Mouse (Mus musculus) MEL-GATA-1-ER (cell line): ENCODE measurements around the gene Ptprn2.

ENCODE experiments used
- DNase-seq: peaks from one replicate; pipeline ENCODE4 v3.0.0-alpha.2; 2012; ENCODE audit warnings: low read depth; ENCODE audit errors: extremely low read depth

The Ptprn2 gene

GRCm38 (mm10) chr12:116873866-116874585, 388.5 kb downstream of the Ptprn2 start:
- DNase-seq = no peak

- no peak for DNase-seq
Measured at GRCm38 (mm10) chr12:116887496-116888281, 402.2 kb downstream of the Ptprn2 start.

DNA sequence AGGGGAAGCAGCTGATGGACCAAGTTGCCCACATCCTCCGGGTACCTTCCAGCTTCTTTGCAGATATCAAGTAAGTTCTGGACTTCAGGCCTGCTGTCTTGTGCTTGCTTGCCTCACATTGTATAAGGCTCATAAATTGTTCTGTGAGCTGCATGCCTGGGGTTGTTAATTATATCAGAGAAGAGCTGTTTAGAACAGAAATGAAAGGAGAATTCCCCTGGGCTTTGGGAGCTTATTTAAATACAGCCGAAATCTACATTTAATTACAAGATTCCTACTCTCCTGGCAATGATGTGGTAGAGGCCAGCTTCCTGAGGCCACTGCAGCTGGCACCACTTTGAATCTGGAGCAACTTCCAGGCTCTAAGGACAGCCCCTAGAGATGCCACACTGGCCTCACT, 403.3 kb downstream of the Ptprn2 start:
- DNase-seq = no peak

- no peak for DNase-seq
Measured at GRCm38 (mm10) chr12:116892584-116892983, 407.1 kb downstream of the Ptprn2 start.

- no peak for DNase-seq
Measured at GRCm38 (mm10) chr12:116896651-116897050, 411.1 kb downstream of the Ptprn2 start.

GRCm38 (mm10) chr12:116901773-116902172, 416.3 kb downstream of the Ptprn2 start:
- DNase-seq = no peak

DNA sequence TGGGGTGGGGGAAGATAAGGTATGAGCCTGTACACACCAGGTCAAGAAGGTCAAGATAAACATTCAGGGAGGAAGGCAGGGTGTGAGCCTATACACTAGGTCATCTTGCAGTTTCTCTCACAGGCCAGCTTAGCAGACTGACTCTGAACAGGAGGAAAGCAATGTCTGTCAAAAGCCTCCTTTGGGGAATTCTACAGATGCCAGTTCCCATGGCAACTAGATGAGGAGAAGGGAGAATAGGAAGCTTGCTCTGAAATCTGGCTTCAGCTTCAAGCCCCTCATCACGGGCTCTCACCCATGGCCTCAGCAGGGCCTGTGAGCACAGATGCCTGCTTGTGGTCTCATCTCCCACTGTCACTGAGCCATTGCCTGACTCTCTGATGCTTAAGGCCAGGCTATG, 421.9 kb downstream of the Ptprn2 start:
- DNase-seq = no peak

- no peak for DNase-seq
Measured at GRCm38 (mm10) chr12:116908668-116909067, 423.1 kb downstream of the Ptprn2 start.

DNA sequence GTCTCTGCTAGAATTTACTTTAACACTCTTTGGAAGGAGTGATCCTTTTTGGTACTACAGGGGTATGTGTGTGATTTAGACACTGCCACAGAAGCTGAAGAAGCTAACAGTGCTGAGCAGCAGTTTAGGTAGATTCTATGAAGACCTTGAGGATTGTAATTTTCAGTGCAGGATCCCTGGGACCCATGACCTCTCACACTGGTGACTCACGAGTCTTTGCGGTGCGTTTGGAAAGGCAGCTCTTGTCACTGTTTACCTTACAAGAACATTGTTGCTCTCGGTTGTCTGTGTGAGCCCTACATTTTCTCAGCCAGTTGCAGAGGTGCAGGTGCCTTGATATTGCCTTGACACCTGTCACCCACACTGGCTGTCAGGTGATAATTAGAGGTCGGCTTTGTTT, 431.3 kb downstream of the Ptprn2 start:
- DNase-seq = no peak

- no peak for DNase-seq
Measured at GRCm38 (mm10) chr12:116919185-116919584, 433.7 kb downstream of the Ptprn2 start.

- DNase-seq = no peak
Measured at GRCm38 (mm10) chr12:116919691-116920526, 434.4 kb downstream of the Ptprn2 start.

- DNase-seq = no peak
Measured at GRCm38 (mm10) chr12:116927115-116927514, 441.6 kb downstream of the Ptprn2 start.

DNA sequence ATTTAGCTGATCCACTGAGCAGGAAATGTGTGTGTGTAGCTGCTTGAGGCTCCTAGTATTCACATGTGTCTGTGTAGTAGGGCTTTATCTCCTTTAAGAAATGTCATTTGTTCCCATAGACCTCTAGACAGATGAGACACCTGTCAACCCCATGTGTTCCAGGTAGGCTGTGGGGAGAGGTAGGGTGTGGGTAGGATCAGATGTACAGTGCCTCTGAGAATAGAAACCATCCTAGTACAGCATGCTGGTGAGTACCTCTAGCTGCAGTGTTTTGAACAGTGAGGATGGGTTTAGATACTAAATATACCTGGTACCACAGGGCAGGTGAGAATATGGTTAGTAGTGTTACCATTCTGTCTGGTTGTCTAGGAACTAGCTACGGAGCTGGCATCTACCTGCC, 442.0 kb downstream of the Ptprn2 start:
- DNase-seq = no peak

DNA sequence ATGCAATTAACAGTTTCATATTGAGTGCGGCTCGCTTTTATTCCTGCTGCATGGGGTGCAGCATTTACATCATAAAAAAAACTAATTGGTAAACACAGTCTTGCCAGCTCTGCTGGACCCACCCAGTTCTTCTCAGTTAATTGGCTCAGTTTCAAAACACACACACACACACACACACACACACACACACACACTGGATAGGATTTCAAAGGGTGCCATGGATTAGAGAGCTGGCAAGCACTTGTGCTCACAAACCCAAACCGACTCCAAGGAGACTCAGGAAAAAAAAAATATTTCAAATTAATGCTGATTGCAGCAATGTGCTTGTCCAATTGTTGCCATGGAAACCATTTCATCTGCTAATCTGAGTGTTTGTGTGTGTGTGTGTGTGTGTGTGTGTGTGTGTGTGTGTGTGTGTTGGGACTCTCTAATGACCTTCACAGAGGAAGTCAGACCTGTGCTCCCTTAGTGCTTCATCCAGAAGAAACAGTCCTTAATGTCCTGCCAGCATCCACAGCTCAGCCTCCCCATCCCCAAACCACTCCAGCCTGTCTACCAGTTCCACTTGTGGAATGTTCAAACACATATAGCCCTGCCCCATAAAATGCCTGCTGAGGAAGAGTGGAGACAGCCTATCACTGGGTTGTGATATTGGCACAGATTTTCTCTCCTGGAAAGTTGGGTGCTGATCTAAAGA, 452.8 kb downstream of the Ptprn2 start:
- no peak for DNase-seq

DNA sequence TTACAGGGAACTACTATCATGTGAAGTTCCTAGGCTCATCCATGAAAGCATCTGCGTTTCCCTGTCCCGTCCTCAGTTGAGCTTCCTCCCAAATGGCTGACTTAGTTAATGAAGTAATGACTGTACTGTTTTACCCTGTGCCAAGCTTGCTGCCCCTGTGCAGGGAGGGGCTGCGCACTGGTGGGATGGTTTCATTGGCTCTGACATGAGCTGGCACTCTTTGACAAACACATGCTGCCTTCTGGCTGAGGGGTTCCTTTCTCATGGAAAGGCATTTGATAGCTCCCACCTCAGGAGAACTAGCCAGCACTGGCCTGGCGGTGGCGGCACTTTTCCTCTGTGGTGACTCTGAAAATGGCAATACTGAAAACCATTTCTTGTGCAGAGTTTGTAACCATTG, 458.4 kb downstream of the Ptprn2 start:
- DNase-seq = no peak

GRCm38 (mm10) chr12:116948151-116948928, 462.8 kb downstream of the Ptprn2 start:
- DNase-seq = no peak

DNA sequence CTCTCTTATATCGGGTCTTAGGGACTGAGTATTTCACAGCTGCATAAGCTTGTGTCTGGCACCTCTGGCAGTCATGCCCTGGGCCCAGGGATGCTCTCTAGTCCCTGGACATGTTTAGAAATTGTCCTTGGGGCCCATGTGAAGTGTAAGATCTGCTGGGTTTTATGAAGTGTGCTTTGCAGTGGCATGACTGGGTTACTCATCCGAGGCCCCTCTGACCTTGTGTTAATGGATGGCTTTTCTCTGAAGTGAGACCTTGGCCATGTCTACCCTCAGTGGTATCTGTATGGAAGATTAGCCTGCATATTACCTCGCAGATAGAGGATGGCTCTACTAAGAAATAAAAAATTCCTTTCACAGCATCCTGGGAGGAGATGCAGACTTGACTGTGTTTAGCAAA, 464.2 kb downstream of the Ptprn2 start:
- no peak for DNase-seq

- no peak for DNase-seq
Measured at GRCm38 (mm10) chr12:116952452-116953205, 467.1 kb downstream of the Ptprn2 start.

- no peak for DNase-seq
Measured at GRCm38 (mm10) chr12:116959164-116959563, 473.6 kb downstream of the Ptprn2 start.

DNA sequence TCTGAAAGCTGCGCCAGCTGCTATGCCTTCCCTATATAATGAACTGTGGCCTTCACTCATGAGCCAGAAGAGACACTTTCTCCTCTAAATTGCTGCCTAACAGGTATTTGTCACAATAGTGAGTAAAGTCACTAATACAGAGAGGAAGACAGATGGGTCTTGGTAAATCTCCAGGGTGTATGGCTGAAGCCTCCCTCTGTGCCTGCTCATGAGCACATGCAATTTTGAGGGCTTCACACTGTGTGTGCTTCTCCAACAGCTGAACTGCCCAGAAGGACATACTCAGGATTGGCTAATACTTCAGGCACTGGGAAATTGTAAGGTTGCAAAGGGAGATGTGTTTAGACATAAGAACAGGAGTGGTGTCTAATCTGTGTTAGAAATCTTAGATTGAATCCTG, 478.4 kb downstream of the Ptprn2 start:
- no peak for DNase-seq
